Mouse (Mus musculus): ENCODE data around the gene Cmtm5. TPM values are rescaled to one million over a fixed set of nuclear protein-coding genes. Genes with fewer than 3 reads are reported as not detected.
"Not testable (repeated sequence)": the region's sequence is repeated elsewhere in the genome, so short reads cannot be mapped to it uniquely, and the experiment has no call there.

Cmtm5 gene
- polyA plus RNA-seq, 1 experiment from 2014 or later = 14.7 TPM

- Histone ChIP-seq H3K9me3 (no peaks in the 10 kb centered on the region), H3K9ac (no peak overlapping the region), H3K4me3 (no peak overlapping the region), H3K36me3 (no peaks in the 10 kb centered on the region), H3K27ac (replicated peaks) (no peak overlapping the region), H3K27me3 (no peaks in the 10 kb centered on the region), H3K4me1 (replicated peaks) (no peaks in the 10 kb centered on the region), H3K4me2 (no peak overlapping the region)
- WGBS = 73% methylated on average over 6 of the region's 6 CpGs
- no peak for ATAC-seq (ENCODE audit: low FRiP score, low read depth)
Observed at GRCm38 (mm10) chr14:54965631-54966030, 29.6 kb downstream of the Cmtm5 start.

GRCm38 (mm10) chr14:54966320-54966977, 30.4 kb downstream of the Cmtm5 start, which contains the start of gene Myh6:
Myh6 (minus strand) TSS chr14:54966927.
- 81% methylated on average over 7 of the region's 7 CpGs for WGBS
- H3K36me3 ChIP-seq = no peaks in the 10 kb centered on the region
- no peak for ATAC-seq (ENCODE audit: low FRiP score, low read depth)

GRCm38 (mm10) chr14:54967874-54968273, 31.8 kb downstream of the Cmtm5 start:
- H3K4me3 ChIP-seq = no peak overlapping the region
- no peak for ATAC-seq (ENCODE audit: low FRiP score, low read depth)
- H3K27me3 ChIP-seq = no peaks in the 10 kb centered on the region
- H3K9ac ChIP-seq = no peak overlapping the region
- H3K9me3 ChIP-seq = no peaks in the 10 kb centered on the region
- no peaks in the 10 kb centered on the region for H3K36me3 ChIP-seq
- no peak overlapping the region for H3K27ac ChIP-seq (replicated peaks)
- no peaks in the 10 kb centered on the region for H3K4me1 ChIP-seq (replicated peaks)
- WGBS = 86% methylated on average over 3 of the region's 3 CpGs
- no peak overlapping the region for H3K4me2 ChIP-seq

More at GRCm38 (mm10) chr14:54966320-54966977, 30.4 kb downstream of the Cmtm5 start, which contains the start of gene Myh6:
- Histone ChIP-seq H3K27ac (replicated peaks) (no peak within 1 kb of the TSS), H3K4me1 (replicated peaks) (no peaks in the 10 kb centered on the region), H3K4me2 (no peak within 1 kb of the TSS), H3K9ac (no peak within 1 kb of the TSS), H3K9me3 (no peaks in the 10 kb centered on the region), H3K4me3 (no peak within 1 kb of the TSS), H3K27me3 (no peaks in the 10 kb centered on the region)

GRCm38 (mm10) chr14:54968344-54968743, 32.3 kb downstream of the Cmtm5 start:
- no peaks in the 10 kb centered on the region for H3K9me3 ChIP-seq
- H3K4me2 ChIP-seq = no peak overlapping the region
- H3K27ac ChIP-seq (replicated peaks) = no peak overlapping the region
- H3K4me1 ChIP-seq (replicated peaks) = no peaks in the 10 kb centered on the region
- no peaks in the 10 kb centered on the region for H3K27me3 ChIP-seq
- H3K4me3 ChIP-seq = no peak overlapping the region
- no peak overlapping the region for H3K9ac ChIP-seq
- H3K36me3 ChIP-seq = no peaks in the 10 kb centered on the region
- no peak for ATAC-seq (ENCODE audit: low FRiP score, low read depth)

GRCm38 (mm10) chr14:54972786-54973185, 36.7 kb downstream of the Cmtm5 start:
- Histone ChIP-seq H3K4me1 (replicated peaks) (peaks cover 18% of the 10 kb centered on the region), H3K27ac (replicated peaks) (0 out of 2 replicates have a peak overlapping the region, but pooled peaks have one; percentile 80)
- 88% methylated on average over 11 of the region's 11 CpGs for WGBS
- H3K4me3 ChIP-seq; H3K36me3 ChIP-seq; H3K9me3 ChIP-seq; H3K9ac ChIP-seq; H3K4me2 ChIP-seq; ATAC-seq (ENCODE audit: low FRiP score, low read depth); H3K27me3 ChIP-seq: not testable (repeated sequence)

- ATAC-seq (ENCODE audit: low FRiP score, low read depth) = peak; percentile 81
- WGBS = 60% methylated on average over 6 of the region's 6 CpGs
- Histone ChIP-seq H3K4me2 (0 out of 2 replicates have a peak overlapping the region, but pooled peaks have one; percentile 5), H3K36me3 (no peaks in the 10 kb centered on the region), H3K27ac (replicated peaks) (peak overlapping the region; percentile 80), H3K27me3 (no peaks in the 10 kb centered on the region), H3K4me3 (no peak overlapping the region), H3K9me3 (no peaks in the 10 kb centered on the region), H3K4me1 (replicated peaks) (peaks cover 18% of the 10 kb centered on the region), H3K9ac (no peak overlapping the region)
Observed at GRCm38 (mm10) chr14:54974068-54974791, 38.2 kb downstream of the Cmtm5 start.

- H3K36me3 ChIP-seq = no peaks in the 10 kb centered on the region
- H3K4me1 ChIP-seq (replicated peaks) = peaks cover 18% of the 10 kb centered on the region
- H3K27ac ChIP-seq (replicated peaks) = no peak within 1 kb of the TSS
- H3K9ac ChIP-seq = no peak within 1 kb of the TSS
- no peak within 1 kb of the TSS for H3K4me3 ChIP-seq
- H3K27me3 ChIP-seq = no peaks in the 10 kb centered on the region
- WGBS = 78% methylated on average over 1 of the region's 1 CpGs
- ATAC-seq (ENCODE audit: low FRiP score, low read depth) = no peak
- H3K4me2 ChIP-seq = no peak within 1 kb of the TSS
- no peaks in the 10 kb centered on the region for H3K9me3 ChIP-seq
Observed at GRCm38 (mm10) chr14:54976633-54977032, 40.6 kb downstream of the Cmtm5 start, which contains the start of gene Gm17428. Gm17428 (plus strand) TSS chr14:54976933.

GRCm38 (mm10) chr14:54978664-54979063, 42.6 kb downstream of the Cmtm5 start:
- H3K27ac ChIP-seq (replicated peaks) = no peak overlapping the region

GRCm38 (mm10) chr14:54981934-54982333, 45.9 kb downstream of the Cmtm5 start:
- no peak for ATAC-seq (ENCODE audit: low FRiP score, low read depth)
- Histone ChIP-seq H3K4me2 (no peak overlapping the region), H3K27ac (replicated peaks) (no peak overlapping the region), H3K36me3 (no peaks in the 10 kb centered on the region), H3K4me1 (replicated peaks) (no peaks in the 10 kb centered on the region), H3K27me3 (no peaks in the 10 kb centered on the region), H3K9me3 (no peaks in the 10 kb centered on the region), H3K4me3 (no peak overlapping the region), H3K9ac (no peak overlapping the region)
- WGBS = 96% methylated on average over 7 of the region's 7 CpGs

More at GRCm38 (mm10) chr14:54978664-54979063, 42.6 kb downstream of the Cmtm5 start:
- no peak for ATAC-seq (ENCODE audit: low FRiP score, low read depth)
- Histone ChIP-seq H3K9me3 (no peaks in the 10 kb centered on the region), H3K4me1 (replicated peaks) (peaks cover 17% of the 10 kb centered on the region), H3K4me2 (no peak overlapping the region), H3K27me3 (no peaks in the 10 kb centered on the region), H3K9ac (no peak overlapping the region), H3K4me3 (no peak overlapping the region), H3K36me3 (no peaks in the 10 kb centered on the region)
- 92% methylated on average over 8 of the region's 8 CpGs for WGBS

- not testable (repeated sequence) for H3K36me3 ChIP-seq; H3K27me3 ChIP-seq; H3K4me2 ChIP-seq; H3K4me3 ChIP-seq; H3K9me3 ChIP-seq; H3K27ac ChIP-seq (replicated peaks); H3K9ac ChIP-seq; H3K4me1 ChIP-seq (replicated peaks)
- ATAC-seq (ENCODE audit: low FRiP score, low read depth) = 0 out of 2 replicates have a peak, but pooled peaks have one; percentile 27
- WGBS = 88% methylated on average over 9 of the region's 9 CpGs
Observed at GRCm38 (mm10) chr14:54988350-54988874, 52.4 kb downstream of the Cmtm5 start.
